Mouse (Mus musculus) embryonic facial prominence, embryonic 10.5 days (tissue): ENCODE measurements around the gene Stk16. TPM values are rescaled to one million over a fixed set of nuclear protein-coding genes. Genes with fewer than 3 reads are reported as not detected.

ENCODE experiments used
- microRNA-seq: library from miRNA; unstranded; fragments of <30 nt; microRNA quantifications from one replicate; pipeline ENCODE4, GENCODE M21; 2017
- polyA plus RNA-seq: library from polyadenylated mRNA; unstranded; fragments of >200 nt; fragmentation: Nextera tagmentation; extraction: Ambion mirVana; gene quantifications from 2 replicates; pipeline ENCODE4 v1.2.1, GENCODE M21; 2016

Stk16 gene
- polyA plus RNA-seq, 1 experiment from 2014 or later: 145 TPM

Small RNA genes within 50 kb of the gene (microRNA-seq; reads per million reads assigned to microRNA genes)
- not detected for gene Gm27943

Other genes with a start within 250 kb of the Stk16 start
- gene Nhej1, start 85.6 kb upstream of the Stk16 start, polyA plus RNA-seq: 11.1 and 13.8 TPM in 2 replicates
- gene Slc23a3, start 76.9 kb upstream of the Stk16 start, polyA plus RNA-seq: 0.06 and 0.08 TPM in 2 replicates
- gene Cnppd1, start 68.1 kb upstream of the Stk16 start, polyA plus RNA-seq: 45.3 and 46.2 TPM in 2 replicates
- 32.1 and 35.8 TPM in 2 replicates for gene Retreg2, start 68.1 kb upstream of the Stk16 start, polyA plus RNA-seq
- 32.6 and 33.6 TPM in 2 replicates for gene Zfand2b, start 42.2 kb upstream of the Stk16 start, polyA plus RNA-seq
- gene Abcb6, start 30.4 kb upstream of the Stk16 start, polyA plus RNA-seq: 32.3 and 34.8 TPM in 2 replicates
- gene Ankzf1, start 18.7 kb upstream of the Stk16 start, polyA plus RNA-seq: 22.9 and 27.2 TPM in 2 replicates
- 20.7 and 21.8 TPM in 2 replicates for gene Atg9a, start 18.6 kb upstream of the Stk16 start, polyA plus RNA-seq
- gene Glb1l, start within 50 bp of the Stk16 start, polyA plus RNA-seq: 13.3 and 14.5 TPM in 2 replicates
- 14.6 and 16.3 TPM in 2 replicates for gene Tuba4a, start 9.0 kb downstream of the Stk16 start, polyA plus RNA-seq
- not detected in 2 replicates for gene A630095N17Rik, start 21.3 kb downstream of the Stk16 start, polyA plus RNA-seq
- 27.0 and 27.5 TPM in 2 replicates for gene Dnajb2, start 25.6 kb downstream of the Stk16 start, polyA plus RNA-seq
- 1.7 and 2.1 TPM in 2 replicates for gene Ptprn, start 53.7 kb downstream of the Stk16 start, polyA plus RNA-seq
- 1.9 and 2.5 TPM in 2 replicates for gene Resp18, start 67.6 kb downstream of the Stk16 start, polyA plus RNA-seq
- gene Dnpep, start 107.2 kb downstream of the Stk16 start, polyA plus RNA-seq: 144 and 150 TPM in 2 replicates
- gene Des, start 149.5 kb downstream of the Stk16 start, polyA plus RNA-seq: 10.4 and 15.6 TPM in 2 replicates
- 30.2 and 30.6 TPM in 2 replicates for gene Speg, start 164.5 kb downstream of the Stk16 start, polyA plus RNA-seq
- 57.1 and 61.3 TPM in 2 replicates for gene Gmppa, start 225.1 kb downstream of the Stk16 start, polyA plus RNA-seq
- 2.1 and 2.4 TPM in 2 replicates for gene Asic4, start 239.6 kb downstream of the Stk16 start, polyA plus RNA-seq